Mouse (Mus musculus): Measurements from ENCODE around the gene Trp73. TPM values are rescaled to one million over a fixed set of nuclear protein-coding genes. Genes with fewer than 3 reads are reported as not detected.

Trp73 gene
- total RNA-seq, 2 experiments from 2014 or later, result 3.7 to 4.3 TPM

DNA sequence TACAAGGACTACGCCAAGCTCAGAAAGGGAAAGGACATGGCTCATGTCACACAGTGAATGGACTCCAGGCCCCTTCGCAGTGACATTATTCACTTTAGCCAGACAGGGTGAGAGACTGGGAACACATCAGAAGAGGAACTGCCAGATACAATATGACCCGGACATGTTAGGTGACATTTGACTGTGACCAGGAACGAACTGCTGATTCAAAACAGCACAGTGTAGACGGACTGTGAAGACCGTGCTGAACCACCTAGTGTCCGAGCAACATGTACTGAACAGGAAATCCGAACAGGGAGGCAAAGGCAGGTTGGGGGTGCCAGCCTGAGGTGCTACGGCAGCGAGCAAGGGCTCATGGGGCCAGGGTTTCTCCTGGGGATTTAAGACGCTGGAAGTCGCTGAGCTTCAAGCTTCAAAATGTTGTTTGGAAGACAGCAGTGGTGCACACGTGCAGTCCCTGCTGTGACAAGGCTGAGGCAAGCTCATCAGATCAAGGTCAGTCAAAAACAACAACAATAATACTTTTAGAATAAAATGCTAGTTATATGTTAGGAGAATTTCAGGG lies 33.4 kb downstream of the Trp73 start:
- DNase-seq, result no peak
- intact Hi-C loops (cut with DNase I), result no loop called here

DNA sequence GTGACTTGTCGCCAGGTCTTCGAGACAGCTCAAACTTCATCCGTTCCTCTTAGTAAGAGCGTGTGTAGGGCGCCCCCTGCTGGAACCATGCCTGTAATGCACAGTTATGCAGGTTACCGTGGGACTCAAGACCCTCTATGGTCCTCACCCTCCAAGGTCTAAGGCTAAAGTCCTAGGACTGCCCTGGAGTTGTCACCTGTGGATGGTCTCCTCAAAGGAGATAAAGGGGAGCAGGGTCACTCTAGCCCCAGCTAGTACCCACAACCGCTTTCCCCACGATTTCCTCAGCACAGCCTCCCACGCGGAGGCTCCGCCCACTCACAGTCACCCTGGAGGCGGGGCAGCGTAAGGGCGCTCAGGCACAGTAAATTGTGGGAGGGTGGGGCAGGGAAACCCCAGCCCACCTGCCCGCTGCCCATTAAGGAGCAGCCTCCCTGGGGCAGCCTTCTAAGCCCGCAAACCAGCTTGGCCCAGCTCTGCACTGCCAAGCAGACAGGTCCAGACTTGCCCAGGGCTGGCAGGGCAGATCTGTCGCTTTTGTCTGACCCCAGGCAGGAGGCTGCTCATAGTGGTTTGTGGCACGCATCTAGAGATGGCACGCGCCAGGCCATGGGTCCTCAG lies 34.5 kb downstream of the Trp73 start:
- DNase-seq, result peak; percentile 79
- intact Hi-C loops (cut with DNase I), result no loop called here

DNA sequence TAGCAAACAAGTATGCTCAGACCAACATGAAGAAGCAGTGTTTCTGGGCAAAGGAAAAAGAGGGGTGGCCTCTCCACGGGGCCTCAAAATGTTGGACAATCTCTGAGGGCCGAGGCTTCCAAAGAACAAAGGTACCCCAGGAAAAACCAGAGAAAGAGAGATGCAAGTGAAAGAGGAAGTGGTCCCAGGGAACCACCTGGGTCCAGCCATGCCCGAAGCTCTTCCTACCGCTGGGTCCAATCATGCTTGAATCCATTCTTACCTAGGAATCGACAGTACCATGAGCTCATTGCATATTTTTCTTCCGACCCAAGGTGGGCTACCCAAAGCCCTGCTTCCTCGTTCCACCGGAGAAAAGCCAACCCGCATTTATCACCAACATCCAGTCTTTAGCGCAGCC lies 36.1 kb downstream of the Trp73 start:
- intact Hi-C loops (cut with DNase I), result no loop called here
- DNase-seq, result no peak

DNA sequence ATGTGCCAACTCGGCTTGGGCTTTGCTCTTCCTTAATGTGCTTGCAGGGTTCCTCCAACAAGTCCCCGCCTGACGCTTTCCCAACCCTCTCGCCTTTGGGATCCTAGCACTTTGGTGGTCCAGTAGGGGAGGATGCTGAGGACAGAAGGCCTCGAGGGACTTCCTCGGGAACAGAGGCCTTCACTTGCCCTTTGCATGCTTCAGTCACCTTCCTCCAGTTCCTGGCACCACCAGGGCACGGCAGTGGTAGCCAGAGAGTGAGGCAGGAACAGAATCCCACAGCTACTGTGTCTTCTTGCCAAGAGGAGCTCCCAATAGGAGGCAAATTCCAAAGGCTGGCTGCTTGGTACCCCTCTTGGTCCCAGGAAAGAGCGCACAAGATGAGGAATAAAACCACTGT lies 36.6 kb downstream of the Trp73 start:
- intact Hi-C loops (cut with DNase I), result no loop called here
- DNase-seq, result no peak

DNA sequence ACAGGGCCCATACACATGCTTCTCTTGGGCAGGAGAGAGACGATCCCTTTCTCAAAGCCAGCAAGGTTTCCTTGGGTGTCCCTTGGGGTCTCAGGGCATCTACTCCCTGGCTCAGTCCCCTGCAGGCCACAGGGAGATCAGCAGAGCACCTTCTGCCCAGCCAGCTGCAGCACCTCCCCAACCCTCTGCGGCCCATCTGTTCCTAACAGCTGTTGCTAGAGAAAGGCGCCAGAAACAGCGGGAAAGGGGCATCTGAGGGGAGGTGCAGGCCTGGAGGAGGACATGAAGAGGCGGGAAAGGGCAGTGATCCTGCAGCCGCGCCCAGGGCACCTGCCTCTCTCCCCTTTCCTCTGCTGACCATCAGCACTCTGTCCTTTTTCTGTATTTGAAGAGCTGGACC lies 40.6 kb downstream of the Trp73 start:
- DNase-seq, result peak; percentile 73
- intact Hi-C loops (cut with DNase I), result no loop called here

DNA sequence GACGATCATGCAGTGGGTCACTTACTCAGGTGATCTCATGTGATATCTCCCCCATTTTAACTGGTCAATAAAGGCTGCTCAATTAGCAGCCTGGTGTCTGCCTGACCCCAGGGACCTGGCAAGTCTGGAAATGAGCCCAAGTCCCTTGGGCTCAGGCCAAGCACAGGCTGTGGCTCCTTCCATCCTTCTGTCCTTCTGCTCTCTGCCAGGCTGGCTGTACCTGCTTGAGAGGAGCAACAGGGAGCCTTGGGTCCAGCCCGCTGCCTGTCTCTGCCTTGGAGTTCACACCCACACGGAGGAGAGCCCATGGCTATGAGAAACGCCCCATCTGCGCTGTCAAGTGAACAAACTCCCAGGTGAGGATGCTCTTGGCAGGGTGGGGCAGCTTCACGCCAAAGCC lies 43.9 kb downstream of the Trp73 start:
- DNase-seq, result no peak
- intact Hi-C loops (cut with DNase I), result no loop called here

DNA sequence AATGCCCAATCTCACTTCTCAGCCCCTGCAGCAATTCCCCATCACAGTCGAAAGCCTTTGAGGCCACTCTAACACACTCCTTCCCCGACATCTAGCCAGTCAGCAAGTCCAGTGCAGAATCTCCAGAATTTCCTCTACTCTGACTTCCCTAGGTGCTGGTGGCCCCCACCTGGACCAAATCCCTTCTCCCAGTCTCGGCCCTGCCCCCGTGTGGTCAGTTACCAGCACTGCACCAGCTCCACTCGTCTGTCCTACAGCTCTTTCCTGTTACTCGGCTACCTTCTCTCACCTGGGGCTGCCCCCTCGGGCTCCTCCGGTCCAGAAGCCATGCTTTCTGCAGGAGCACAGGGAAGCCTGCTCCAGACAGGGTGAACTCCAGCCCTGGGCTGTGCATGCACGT lies 46.8 kb downstream of the Trp73 start:
- no peak for DNase-seq
- intact Hi-C loops (cut with DNase I), result no loop called here

DNA sequence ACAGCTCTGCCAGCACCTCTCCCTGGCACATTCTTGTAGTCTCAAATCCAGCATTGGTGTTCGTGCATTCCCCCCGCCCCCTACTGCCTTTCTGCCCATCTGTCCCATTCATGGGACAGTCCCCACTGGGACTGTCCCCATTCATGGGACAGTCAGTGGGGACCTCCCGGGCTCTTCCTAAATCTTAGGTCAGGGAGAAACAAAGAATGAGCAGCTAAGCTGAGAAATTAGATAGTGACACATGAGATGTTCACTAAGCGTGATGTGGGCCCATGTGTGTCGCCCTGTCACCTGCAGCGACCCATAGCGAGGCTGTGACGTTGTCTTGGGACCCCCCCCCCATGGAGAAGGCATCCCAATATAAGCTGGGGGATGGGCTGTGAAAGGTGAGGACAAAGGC lies 48.7 kb downstream of the Trp73 start:
- no peak for DNase-seq
- intact Hi-C loops (cut with DNase I), result no loop called here

DNA sequence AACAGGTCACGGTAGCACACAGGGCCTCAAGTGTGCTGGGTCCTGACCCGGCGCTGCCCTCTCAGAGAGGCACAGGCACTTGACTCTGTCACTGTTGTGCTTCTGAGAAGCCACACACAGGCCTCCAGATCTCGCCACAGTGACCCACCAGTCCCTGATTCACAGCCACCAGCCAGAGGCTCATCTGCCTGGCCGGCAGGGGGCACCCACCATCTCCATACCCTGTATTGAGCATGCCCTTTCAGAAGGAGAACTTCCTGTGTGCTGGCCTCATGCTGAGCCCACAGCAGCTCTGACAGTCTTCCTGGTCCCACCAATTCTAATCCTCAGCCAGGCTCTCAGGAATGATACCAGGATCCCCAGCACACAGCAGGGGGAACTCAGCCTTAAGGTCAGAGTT lies 50.8 kb downstream of the Trp73 start:
- intact Hi-C loops (cut with DNase I), result no loop called here
- DNase-seq, result no peak

DNA sequence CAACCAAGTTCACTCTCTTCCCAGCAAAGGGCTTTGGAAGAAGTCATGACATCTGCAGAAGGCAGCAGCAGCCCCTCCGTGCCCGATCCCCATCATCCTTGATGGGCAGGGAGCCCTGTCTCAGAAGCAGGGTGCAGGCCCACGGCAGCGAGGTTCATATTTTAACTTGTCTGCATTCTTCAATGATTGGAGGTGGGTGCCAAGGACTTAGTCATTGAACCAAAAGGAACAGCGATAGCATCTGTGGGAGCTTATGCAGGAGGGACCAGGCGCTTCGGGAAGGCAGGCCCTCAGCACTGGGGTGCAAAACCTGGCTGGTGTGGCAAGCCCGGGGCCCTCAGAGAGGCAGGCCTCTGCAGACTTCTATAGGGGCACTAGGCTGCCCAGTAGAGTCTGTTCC lies 53.6 kb downstream of the Trp73 start:
- intact Hi-C loops (cut with DNase I), result no loop called here
- no peak for DNase-seq

DNA sequence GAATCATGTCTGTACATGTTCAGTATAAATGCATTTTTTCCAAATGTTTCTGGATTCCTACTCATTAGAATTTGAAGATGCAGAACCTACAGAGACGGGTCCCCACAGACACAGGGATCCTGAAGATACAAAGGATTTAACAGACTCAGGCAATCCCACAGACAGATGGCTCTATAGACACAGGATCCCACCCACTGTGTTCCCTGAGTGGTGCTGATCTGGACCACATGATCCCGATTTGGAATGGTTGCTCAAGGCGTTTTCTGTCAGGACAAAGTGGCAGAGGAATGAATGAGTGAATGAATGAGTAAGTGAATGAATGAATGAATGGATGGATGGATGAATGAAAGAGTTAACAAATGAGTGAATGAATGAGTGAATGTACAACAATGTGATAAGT lies 54.2 kb downstream of the Trp73 start:
- DNase-seq, result no peak
- intact Hi-C loops (cut with DNase I), result no loop called here

DNA sequence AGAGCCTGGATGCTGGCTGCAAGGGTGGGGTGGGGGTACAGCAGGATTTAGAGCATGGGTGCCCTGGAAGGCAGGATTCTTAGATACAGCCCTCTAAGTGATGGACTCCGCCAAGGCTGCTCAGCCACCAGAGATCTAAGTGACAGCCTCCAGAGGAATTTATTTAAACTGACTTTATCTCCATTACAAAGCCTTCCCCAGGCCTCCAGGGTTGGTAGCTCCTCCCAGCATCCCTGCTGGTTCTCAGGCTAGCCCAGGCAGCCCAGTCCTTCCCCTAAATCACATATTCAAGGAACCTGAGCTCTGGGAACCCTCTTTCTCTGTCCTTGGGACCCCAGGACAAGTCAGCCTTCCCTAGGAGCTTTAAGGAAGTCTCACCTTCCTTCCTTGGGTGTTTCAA lies 58.0 kb downstream of the Trp73 start:
- intact Hi-C loops (cut with DNase I), result no loop called here
- DNase-seq, result no peak

DNA sequence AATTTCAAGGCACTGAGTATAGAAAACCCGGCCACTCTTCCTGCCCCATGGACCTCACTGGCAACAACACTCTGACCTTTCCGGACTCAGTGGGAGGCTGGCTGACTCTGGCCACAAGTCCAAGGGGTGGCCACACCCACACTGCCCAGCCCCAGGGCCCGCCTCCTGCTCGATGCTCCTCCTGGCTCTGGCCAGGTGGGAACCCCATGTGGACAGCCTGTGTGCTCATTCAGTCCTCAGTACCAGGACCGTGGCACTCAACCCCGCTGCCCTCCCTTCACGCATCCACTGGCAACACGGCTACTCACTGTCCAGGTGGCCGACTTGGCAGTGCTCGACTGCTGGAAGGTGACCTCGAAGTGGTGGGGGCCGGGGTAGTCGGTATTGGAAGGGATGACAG lies 59.0 kb downstream of the Trp73 start:
- DNase-seq, result no peak
- intact Hi-C loops (cut with DNase I), result no loop called here

DNA sequence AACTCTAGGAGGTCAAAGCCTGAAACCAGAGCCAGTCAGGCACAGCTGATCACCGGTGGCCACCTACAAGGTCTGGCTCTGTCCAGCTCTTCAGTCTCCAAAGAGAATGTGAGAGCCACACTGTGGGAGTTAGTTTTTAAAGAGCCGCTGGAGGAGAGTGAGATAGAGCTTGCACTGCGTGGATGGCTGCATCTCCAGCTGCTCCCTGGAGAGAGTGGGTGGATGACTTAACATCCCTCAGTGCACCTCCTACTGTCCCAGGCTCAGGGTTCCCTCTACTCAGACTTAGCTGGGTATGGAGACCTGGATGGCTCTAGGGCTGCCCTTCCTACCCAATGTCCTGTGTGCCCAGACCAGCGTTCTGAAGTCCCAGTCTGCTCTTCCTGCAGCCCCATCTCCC lies 59.8 kb downstream of the Trp73 start:
- DNase-seq, result no peak
- intact Hi-C loops (cut with DNase I), result no loop called here

DNA sequence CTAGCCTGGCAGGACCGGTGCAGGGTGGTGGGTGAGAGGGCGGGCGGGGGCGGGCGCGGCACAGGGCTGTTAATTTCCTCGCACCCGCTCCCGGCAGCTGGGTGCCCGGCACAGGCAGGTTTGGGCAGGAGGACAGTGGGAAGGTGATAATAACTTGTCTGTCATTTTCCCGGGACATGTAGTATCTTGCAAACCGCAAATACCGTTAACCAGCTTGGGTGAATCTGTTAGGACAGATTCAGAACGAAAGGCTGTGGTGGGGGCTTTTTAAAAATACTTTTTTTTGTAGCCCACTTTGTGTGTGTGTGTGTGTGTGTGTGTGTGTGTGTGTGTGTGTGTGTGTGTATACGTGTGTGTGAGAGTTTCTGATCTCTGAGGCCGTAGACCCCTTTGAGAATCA lies 68.1 kb downstream of the Trp73 start:
- intact Hi-C loops (cut with DNase I), result no loop called here
- no peak for DNase-seq

DNA sequence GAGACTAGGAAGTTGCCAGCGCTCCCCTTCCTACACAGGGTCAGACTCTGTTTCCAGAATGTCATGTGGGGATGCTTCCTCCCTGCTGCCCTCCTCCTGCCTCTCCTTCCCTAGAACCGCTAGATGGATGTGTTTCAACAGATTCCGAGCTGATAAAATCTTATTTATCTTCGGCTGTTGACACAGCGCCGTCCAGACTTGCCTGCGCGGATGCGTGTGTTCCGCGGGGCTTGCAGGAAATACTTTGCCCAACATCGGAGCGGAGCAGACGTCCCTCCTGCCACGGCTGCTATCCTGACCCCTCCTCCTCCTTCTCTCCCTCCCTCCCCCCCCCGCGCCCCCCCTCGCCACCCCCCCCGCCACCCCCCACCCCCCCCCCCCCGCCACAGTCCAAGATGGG lies 68.5 kb downstream of the Trp73 start:
- DNase-seq, result no peak
- intact Hi-C loops (cut with DNase I), result no loop called here

DNA sequence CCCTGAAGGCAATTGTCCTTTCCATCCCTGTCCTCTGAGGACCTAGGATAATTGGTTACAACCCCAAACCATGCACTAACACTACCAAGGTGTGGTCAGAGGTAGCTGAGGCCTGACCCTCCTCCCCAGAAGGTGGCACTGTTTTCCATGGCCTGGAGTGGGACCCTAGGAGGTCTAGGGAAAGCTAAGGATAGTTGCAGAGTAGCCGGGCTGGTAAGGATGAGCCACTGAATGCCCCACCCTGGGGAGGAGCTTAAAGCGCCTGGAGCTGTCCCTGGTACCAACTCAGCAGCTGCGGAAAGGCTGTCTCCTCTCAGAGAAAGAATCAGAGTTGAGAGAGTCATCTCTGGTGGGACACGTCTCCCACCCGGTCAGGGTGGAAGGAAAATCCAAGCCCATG lies 69.1 kb downstream of the Trp73 start:
- intact Hi-C loops (cut with DNase I), result no loop called here
- DNase-seq, result peak; percentile 57

DNA sequence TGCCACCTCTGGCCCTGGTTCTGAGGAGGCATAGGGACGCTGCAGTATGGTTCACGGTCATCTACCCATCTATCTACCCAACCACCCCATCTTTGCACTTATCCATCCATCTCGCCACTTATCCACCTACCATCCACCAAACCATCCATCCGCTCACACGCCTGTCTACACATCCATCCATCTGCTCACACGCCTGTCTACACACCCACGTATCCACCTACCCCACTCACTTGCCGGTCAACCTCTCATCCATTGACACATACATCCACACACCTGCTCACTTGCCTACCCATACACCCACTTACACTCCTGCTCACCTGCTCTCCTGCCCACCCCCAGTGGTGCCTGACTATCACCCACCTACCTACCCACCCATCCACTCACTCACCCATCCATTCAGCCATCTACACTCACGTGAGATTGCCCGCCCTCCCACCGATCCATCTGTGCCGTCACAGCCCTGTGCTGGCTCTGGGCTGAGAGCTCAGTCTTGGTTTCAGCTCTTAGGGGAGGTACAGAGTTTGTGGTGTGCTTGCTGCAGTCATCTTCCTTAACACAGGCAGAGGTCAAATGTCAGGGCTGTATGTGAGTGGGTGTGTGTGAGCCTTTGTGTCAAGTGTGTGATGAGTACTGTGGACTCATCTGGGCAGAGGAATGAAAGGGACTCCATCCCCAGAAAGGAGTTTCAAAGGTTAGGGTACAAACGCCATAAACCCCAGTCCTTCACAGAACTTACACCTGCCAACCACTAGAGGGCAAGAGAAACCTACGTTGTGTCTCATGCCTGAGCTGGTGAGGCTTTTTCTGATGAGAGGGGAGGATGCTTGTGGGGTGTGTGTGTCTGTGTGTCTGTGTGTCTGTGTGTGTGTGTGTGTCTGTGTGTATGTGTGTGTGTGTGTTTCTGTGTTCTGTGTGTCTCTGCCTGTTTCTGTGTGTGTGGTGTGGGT lies 74.9 kb downstream of the Trp73 start:
- intact Hi-C loops (cut with DNase I), result loop anchor here (5.0 to 10.0 kb wide), 2 partner anchors 77 to 230 kb away; partner anchors contain the start of genes Trp73 and Wrap73
- peak; percentile 27 for DNase-seq

DNA sequence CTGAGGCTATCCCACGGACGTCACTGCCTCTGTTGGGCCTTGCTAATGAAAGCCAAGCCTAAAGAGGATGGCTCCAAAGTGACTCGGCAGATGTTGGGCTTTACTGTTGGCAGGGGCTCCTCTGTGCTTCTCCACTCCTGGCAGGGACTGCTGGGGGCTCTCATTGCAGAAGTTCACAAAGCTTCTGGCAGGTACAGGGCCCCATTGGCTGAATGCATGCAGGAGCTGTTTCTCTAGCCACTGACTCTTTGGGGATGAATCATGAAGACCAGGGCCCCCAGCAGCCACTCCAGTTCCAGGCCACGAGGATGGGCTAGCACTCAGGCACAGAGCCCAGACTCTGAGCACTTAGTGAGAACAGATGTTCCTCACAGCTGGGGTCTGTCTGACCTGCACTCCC lies 82.3 kb downstream of the Trp73 start:
- no peak for DNase-seq
- intact Hi-C loops (cut with DNase I), result no loop called here

DNA sequence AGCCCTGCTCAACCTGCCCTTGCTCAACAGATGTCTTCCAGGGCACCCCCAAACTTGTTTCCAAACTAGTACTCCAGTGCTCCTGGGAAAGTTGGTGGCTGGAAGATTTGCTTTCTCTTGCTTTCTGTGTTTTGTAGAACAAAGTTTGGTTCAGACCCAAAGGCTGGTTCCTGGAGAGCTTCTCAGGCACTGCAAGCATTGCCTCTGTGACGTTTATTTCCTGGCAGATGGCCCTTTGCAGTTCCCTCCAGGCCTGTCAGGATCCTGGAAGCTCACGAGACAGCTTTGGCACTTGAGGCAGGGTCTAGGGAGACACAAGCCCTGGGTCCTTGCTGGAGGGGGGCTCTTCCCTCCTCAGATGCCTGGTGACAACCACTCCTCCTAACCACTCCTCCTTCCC lies 83.3 kb downstream of the Trp73 start:
- no peak for DNase-seq
- intact Hi-C loops (cut with DNase I), result no loop called here

DNA sequence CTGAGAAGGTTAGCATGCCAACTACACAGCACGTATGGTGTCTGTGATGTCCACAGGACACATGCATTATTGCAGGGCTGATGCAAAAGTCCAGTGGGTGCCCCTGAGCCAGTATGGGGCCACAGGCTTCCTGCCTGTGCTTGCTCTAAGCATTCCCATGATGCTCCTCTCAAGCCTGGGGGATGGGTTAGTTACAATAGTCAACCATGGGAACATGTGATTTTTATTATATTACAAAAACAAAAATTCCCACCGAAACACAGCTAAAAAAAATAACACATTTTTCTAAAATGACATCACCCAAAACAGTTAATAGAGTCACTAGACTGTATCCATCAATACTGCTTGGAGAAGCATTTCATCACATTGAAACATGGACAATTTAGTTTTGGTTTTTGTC lies 84.0 kb downstream of the Trp73 start:
- no peak for DNase-seq
- intact Hi-C loops (cut with DNase I), result no loop called here

DNA sequence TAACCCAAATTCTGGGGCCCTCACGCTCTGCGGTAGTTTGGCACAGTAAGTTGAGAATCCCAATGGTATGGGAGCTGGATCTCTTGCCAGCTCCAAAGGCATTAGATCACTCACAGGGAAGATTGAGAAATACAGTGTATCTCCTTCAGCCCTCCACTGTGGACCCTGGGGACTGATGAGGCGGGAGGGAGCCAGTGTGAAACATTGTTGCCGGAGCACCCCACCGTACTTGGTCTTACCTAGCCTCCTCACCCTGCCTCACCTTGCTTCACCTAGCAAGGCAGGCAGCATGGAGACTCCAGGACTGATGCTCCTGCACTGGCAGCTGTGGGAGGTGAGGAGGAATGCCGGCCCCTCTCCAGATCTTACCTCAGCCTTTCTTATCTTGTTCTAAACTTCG lies 84.5 kb downstream of the Trp73 start:
- intact Hi-C loops (cut with DNase I), result no loop called here
- DNase-seq, result no peak

Data from left cerebral cortex, postnatal 4 days (tissue).